Mouse (Mus musculus): ENCODE measurements around the gene Coa4. TPM values are rescaled to one million over a fixed set of nuclear protein-coding genes. Genes with fewer than 3 reads are reported as not detected.

The Coa4 gene
- polyA plus RNA-seq (2015; fragmentation: Illumina TruSeq; extraction: RNeasy Lipid Tissue Mini Kit (QIAGEN cat#74804); ENCODE audit: insufficient read depth, low replicate concordance), result 19.0 TPM

GRCm38 (mm10) chr7:100536804-100537518 is at the start of gene Coa4:
Gene Coa4 (plus strand): TSS chr7:100537071.

GRCm38 (mm10) chr7:100493117-100493483 is 43.8 kb upstream of the Coa4 start, which contains the start of gene Ucp2:
Gene Ucp2 (plus strand): TSS chr7:100493337.

GRCm38 (mm10) chr7:100514573-100514972 is 22.3 kb upstream of the Coa4 start, which contains the start of gene Dnajb13:
Gene Dnajb13 (minus strand): TSS chr7:100514960.

Other genes with a start within 250 kb of the Coa4 start
- gene C2cd3, start 164.8 kb upstream of the Coa4 start, polyA plus RNA-seq (2015; fragmentation: Illumina TruSeq; extraction: RNeasy Lipid Tissue Mini Kit (QIAGEN cat#74804); ENCODE audit: insufficient read depth, low replicate concordance), result 52.0 TPM
- gene Ppme1, start 164.8 kb upstream of the Coa4 start, polyA plus RNA-seq (2015; fragmentation: Illumina TruSeq; extraction: RNeasy Lipid Tissue Mini Kit (QIAGEN cat#74804); ENCODE audit: insufficient read depth, low replicate concordance), result 26.0 TPM
- gene Ucp3, start 64.1 kb upstream of the Coa4 start, polyA plus RNA-seq (2015; fragmentation: Illumina TruSeq; extraction: RNeasy Lipid Tissue Mini Kit (QIAGEN cat#74804); ENCODE audit: insufficient read depth, low replicate concordance), result 0.88 TPM
- gene Ucp2, start 43.7 kb upstream of the Coa4 start, polyA plus RNA-seq (2015; fragmentation: Illumina TruSeq; extraction: RNeasy Lipid Tissue Mini Kit (QIAGEN cat#74804); ENCODE audit: insufficient read depth, low replicate concordance), result 524 TPM
- 3.4 TPM for gene Dnajb13, start 22.1 kb upstream of the Coa4 start, polyA plus RNA-seq (2015; fragmentation: Illumina TruSeq; extraction: RNeasy Lipid Tissue Mini Kit (QIAGEN cat#74804); ENCODE audit: insufficient read depth, low replicate concordance)
- 85.5 TPM for gene Rab6a, start 70.3 kb downstream of the Coa4 start, polyA plus RNA-seq (2015; fragmentation: Illumina TruSeq; extraction: RNeasy Lipid Tissue Mini Kit (QIAGEN cat#74804); ENCODE audit: insufficient read depth, low replicate concordance)
- gene Mrpl48, start 71.2 kb downstream of the Coa4 start, polyA plus RNA-seq (2015; fragmentation: Illumina TruSeq; extraction: RNeasy Lipid Tissue Mini Kit (QIAGEN cat#74804); ENCODE audit: insufficient read depth, low replicate concordance), result 63.8 TPM
- gene Plekhb1, start 125.3 kb downstream of the Coa4 start, polyA plus RNA-seq (2015; fragmentation: Illumina TruSeq; extraction: RNeasy Lipid Tissue Mini Kit (QIAGEN cat#74804); ENCODE audit: insufficient read depth, low replicate concordance), result 0.72 TPM
- gene Fam168a, start 169.6 kb downstream of the Coa4 start, polyA plus RNA-seq (2015; fragmentation: Illumina TruSeq; extraction: RNeasy Lipid Tissue Mini Kit (QIAGEN cat#74804); ENCODE audit: insufficient read depth, low replicate concordance), result 27.6 TPM

All from spleen, adult 10 weeks (tissue).